ENCODE assay signal across 20 mouse cellular contexts in genomic region chr6:106423471-106423870, GRCm38 (mm10).
"Had no signal": no experiment of that assay in that cellular context is flagged by ENCODE, and none has a peak within 500 bp of the region (broad histone marks: within the 10 kb centered on the region; RNA-seq: fewer than 3 reads in every experiment).

No protein-coding gene starts in this region.

- H3K36me3 ChIP-seq: lung, embryonic 15.5 days; midbrain, embryonic 10.5 days; midbrain, embryonic 12.5 days; neural tube, embryonic 13.5 days; neural tube, embryonic 15.5 days had no signal

- H3K27me3 ChIP-seq: lung, embryonic 15.5 days; midbrain, embryonic 12.5 days; neural tube, embryonic 13.5 days; neural tube, embryonic 15.5 days had no signal

- H3K27ac ChIP-seq: lung, embryonic 15.5 days; midbrain, embryonic 10.5 days; midbrain, embryonic 12.5 days; neural tube, embryonic 13.5 days; neural tube, embryonic 15.5 days had no signal

- H3K4me3 ChIP-seq: lung, embryonic 15.5 days; midbrain, embryonic 10.5 days; midbrain, embryonic 12.5 days; myocyte; neural tube, embryonic 13.5 days; neural tube, embryonic 15.5 days had no signal

- ATAC-seq: lung, postnatal 0 days; midbrain, embryonic 16.5 days had no signal

- H3K4me1 ChIP-seq: midbrain, embryonic 10.5 days; midbrain, embryonic 12.5 days; neural tube, embryonic 15.5 days had no signal

- H3K9me3 ChIP-seq: lung, embryonic 15.5 days; midbrain, embryonic 10.5 days; midbrain, embryonic 12.5 days; neural tube, embryonic 13.5 days; neural tube, embryonic 15.5 days had no signal

- H3K4me2 ChIP-seq: lung, embryonic 15.5 days; midbrain, embryonic 12.5 days; neural tube, embryonic 13.5 days; neural tube, embryonic 15.5 days had no signal

- H3K9ac ChIP-seq: lung, embryonic 15.5 days; midbrain, embryonic 12.5 days; neural tube, embryonic 13.5 days; neural tube, embryonic 15.5 days had no signal

- DNase-seq: lung, adult 2 months; lung, postnatal 14 days; lung, postnatal 36 days; midbrain, embryonic 14.5 days; retina, postnatal 1 day; right cerebral cortex, adult 18-20 months; right cerebral cortex, postnatal 25 days; right cerebral cortex, postnatal 4 days; spleen, adult 18-20 months; thymus, adult 18-20 months; thymus, postnatal 14 days; thymus, postnatal 36 days had no signal
